8 mouse cellular contexts compared by ENCODE assay signal in the genomic region with DNA sequence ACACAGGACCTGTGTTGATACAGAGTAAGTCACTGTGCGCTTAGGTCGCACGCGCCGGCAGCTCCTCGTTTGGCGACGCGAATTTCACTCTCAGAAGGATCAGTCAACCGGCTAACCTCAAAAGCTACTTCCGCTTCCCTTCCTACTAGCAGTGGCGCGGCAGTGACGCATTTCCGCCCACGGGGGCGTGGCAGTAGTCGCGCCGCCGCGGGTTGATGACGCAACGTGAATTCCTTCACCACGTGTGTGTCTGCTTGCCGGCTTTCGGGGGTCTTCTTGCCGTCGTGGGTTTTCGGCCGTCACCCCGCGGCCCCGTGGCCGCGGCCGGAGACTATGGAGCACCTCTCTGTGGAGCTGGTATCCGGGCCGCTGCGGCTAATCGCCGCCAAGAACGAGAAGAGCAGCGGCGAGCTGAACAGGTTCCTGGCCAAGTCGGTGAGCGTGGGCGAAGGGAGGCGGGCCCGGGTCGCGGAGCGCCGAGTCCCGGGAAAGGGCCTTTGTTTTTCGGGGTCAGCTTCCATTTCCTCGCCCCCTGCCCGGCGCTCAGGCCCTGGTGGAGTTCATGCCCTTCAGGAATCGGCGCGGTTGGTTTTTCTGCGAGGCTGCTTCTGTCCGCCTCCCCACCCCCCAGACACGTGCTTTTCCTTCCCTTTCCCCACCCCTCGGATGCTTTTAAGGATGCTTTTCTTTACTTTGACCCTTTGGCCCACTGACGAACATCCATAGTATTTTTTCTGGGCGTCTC. TPM values are rescaled to one million over a fixed set of nuclear protein-coding genes. Genes with fewer than 3 reads are reported as not detected.
A peak's percentile ranks its signal among the peaks of the same experiment; 100 is the strongest.
DNase-seq lines count a peak whose midpoint lies in the region; ATAC-seq lines count a peak whose summit lies in the region.

Mdn1 (plus strand) TSS at position 202 of the 745 bp plus-strand sequence.

- peaks cover 18% of the 10 kb centered on the region; the same call in 1 of the 2 replicates for H3K36me3 ChIP-seq in hindbrain, embryonic 14.5 days (replicated peaks; ENCODE audit: control insufficient read depth, insufficient read depth)

- ATAC-seq in hindbrain, embryonic 14.5 days (ENCODE audit: low FRiP score): peak; percentile 95

- DNase-seq in R1 (ENCODE audit: low read depth, low spot score): peak; percentile 95
- peak; percentile 98 for DNase-seq in cerebellum, postnatal 25 days
- peak; percentile 96 to 98 for DNase-seq in frontal cortex, postnatal 25 days (ENCODE audit: low spot score in 2 of 2)
- DNase-seq in hindbrain, embryonic 14.5 days (ENCODE audit: low spot score): peak; percentile 99
- DNase-seq in layer of hippocampus, postnatal 36 days: peak; percentile 95 to 96
- DNase-seq in lung, postnatal 36 days: peak; percentile 98
- DNase-seq in retina, postnatal 1 day: peak; percentile 97
- peak; percentile 90 to 97 for DNase-seq in urinary bladder, adult 18-20 months (ENCODE audit: low spot score in 2 of 2)

- H3K9me3 ChIP-seq in hindbrain, embryonic 14.5 days (ENCODE audit: control insufficient read depth, low read length): no peaks in the 10 kb centered on the region

- H3K27me3 ChIP-seq in hindbrain, embryonic 14.5 days (ENCODE audit: control insufficient read depth, insufficient read depth, low read length): no peaks in the 10 kb centered on the region

- H3K4me1 ChIP-seq in hindbrain, embryonic 14.5 days (replicated peaks; ENCODE audit: control insufficient read depth, insufficient read depth, low read length): peaks cover 9% of the 10 kb centered on the region

- peak within 1 kb of the TSS; percentile 67 for H3K27ac ChIP-seq in hindbrain, embryonic 14.5 days

- under 1% methylated on average over 68 of the region's 68 CpGs for WGBS in hindbrain, embryonic 14.5 days

- peak within 1 kb of the TSS; percentile 68 for H3K9ac ChIP-seq in hindbrain, embryonic 14.5 days

- H3K4me2 ChIP-seq in hindbrain, embryonic 14.5 days (replicated peaks): peak within 1 kb of the TSS; percentile 74

- H3K4me3 ChIP-seq in hindbrain, embryonic 14.5 days (replicated peaks; ENCODE audit: low read length): peak within 1 kb of the TSS; percentile 78

RNA-seq across cellular contexts. Expression of gene Mdn1, which starts in this region (rescaled TPM):
- 19.8 and 23.3 TPM in 2 replicates for polyA plus RNA-seq in hindbrain, embryonic 14.5 days (2014; fragmentation: Nextera tagmentation; extraction: Ambion mirVana)
- total RNA-seq in layer of hippocampus, postnatal 36 days (2021): 10 to 100 TPM; 37.9 to 41.0 TPM

Comparison
In these comparisons a context has a peak if more than half of its experiments do, and no peak if none do; other contexts are left out.
1. Peak in every context shown above with its lines: DNase-seq, ATAC-seq, H3K4me3 ChIP-seq and H3K27ac ChIP-seq.